Mouse (Mus musculus): ENCODE measurements at regions not wholly inside any gene's neighbourhood (a gene's known extent, or its start where the extent isn't known, plus 50 kb on each side); places are given as distances from the start of the nearest gene placed in this dataset.

DNA sequence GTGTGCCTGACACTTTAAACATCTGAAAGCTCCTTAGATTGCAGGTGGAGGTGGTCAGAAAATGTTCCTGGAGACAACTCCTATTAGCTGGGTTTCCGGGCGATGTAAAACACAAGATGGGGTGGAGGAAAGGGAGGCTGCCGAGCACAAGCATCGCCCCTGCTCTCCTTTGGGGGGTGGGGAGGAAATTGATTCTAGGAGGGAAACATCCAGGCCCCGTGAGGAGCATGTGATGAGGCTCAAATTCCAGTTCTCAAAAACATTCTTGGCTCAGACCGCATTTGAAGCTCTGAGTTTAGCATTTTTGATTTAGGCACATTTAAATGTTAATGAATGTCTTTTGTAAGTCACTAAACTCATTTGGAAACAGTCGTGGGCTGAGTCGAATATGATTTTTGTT, 105.5 kb downstream of the Rpl14 start:
- DNase-seq (ENCODE audit: low spot score), result no peak

DNA sequence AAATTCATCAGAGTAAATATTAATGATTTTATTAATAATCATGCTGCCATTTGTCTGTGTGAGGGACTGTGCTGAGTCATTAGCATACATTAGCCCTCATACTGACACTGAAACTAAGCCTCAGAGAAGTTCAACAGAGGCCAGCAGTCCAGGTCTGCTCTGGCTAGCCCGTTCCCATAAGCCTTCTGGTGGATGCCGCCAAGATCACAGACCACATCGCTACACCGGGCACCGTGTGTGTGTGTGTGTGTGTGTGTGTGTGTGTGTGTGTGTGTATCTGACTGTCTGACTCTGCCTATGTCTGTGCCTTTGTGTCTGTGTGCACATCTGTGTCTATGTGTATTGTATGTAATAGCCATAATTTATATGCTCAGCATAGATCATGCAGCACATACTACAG, 106.0 kb downstream of the Rpl14 start:
- no peak for DNase-seq (ENCODE audit: low spot score)

DNA sequence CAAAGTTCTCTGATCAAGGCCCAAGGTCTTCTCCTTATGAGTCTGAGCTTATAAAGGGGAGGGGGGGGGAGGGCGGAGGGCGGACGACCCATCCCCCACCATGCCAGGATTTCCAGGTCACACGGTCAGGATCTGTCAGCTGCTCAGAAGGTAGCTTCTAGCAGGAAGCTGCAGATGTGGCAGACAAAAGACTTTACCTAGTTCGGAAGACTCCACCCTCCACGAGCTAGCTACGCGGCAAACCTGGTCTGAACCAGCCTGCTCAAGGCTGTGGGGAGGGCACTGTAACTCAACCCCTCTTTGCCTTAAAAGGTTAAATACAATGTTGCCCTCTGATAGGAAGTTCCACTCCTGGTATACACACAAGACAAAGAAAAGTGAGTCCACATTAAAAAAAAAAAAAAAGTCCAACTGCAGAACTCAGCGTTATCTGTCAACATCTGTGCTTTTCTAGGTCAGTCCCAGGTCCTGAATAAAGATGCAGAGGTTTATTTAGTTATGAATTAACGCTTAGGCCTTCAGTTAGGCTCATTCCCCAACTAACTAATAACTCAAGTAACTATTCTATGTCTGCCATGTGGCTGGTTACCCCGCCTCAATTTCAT, 108.7 kb downstream of the Rpl14 start:
- no peak for DNase-seq (ENCODE audit: low spot score)

DNA sequence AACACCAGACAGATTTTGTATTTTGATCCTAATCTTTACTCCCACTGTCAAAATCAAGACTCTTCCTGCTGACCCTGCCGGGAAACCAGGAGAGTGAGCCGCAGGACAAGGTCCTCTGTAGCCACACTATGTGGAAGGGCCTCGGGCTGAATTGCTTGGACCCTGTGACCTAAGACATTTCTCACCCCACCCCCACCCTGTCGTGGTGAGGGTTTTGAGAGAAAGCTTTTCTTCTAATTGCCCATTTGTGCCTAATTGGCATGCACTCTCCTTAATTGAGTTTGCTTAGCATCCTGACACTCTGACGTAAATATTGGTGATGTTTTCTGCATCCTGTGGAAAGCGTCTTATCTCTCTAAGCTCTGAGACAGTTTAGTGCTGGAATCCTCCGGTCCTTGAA, 110.2 kb downstream of the Rpl14 start:
- DNase-seq (ENCODE audit: low spot score), result no peak

DNA sequence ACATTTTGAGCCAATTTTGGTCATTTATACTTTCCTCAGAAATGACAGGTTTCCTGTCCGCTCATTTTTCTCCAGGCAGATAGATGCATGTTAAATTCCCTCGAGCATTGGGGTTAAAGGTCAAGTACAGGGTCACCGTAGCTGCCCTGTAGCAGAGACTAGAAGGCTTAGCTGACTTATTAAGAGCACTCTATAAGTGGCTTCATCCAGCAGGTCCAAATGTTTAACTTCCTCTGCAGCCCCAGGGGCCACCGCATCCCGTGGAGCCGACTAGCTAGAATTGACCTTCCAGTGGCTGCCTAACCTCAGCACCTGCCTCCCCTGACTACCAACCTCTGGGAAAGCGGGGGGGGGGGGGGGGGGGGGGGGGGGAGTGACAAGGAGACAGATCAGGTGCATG, 114.7 kb downstream of the Rpl14 start:
- no peak for DNase-seq (ENCODE audit: low spot score)

DNA sequence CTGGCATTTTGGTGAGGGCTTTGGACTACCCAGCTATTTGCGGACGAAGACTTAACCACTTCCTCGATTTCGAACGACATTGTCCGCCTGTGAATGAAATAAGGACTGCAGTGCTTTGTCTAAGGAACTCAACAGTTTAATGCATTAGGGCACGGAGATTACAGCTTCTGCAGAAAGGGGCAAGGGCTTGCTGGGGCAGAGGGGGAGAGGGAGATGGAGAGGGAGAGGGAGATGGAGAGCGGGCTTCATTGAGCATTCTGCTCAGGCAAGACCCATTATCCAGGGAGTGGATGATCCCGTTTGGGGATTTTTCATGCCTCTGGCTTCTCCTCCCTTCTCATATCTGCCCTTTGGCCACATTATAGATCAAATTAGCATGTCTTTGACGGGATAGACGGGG, 117.8 kb downstream of the Rpl14 start:
- no peak for DNase-seq (ENCODE audit: low spot score)

DNA sequence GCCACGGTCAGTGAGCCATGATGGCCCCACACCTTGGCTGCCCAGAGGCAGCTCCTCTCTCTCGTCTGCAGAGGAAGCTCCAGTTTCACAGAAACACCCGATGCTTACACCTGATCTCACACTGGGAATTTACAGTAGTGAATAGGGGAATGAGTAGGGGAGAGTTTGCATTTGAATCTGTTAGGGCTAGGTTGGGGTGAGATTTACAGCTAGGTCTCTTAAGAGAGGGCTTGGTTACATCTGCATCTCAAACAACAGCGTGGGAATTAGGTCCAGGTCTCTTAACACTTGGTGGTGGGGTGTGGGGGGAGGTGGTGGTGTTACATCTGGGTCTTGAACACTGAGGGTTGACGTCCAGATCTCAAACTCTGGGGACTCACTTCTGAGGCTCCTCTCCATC, 119.3 kb downstream of the Rpl14 start:
- no peak for DNase-seq (ENCODE audit: low spot score)

DNA sequence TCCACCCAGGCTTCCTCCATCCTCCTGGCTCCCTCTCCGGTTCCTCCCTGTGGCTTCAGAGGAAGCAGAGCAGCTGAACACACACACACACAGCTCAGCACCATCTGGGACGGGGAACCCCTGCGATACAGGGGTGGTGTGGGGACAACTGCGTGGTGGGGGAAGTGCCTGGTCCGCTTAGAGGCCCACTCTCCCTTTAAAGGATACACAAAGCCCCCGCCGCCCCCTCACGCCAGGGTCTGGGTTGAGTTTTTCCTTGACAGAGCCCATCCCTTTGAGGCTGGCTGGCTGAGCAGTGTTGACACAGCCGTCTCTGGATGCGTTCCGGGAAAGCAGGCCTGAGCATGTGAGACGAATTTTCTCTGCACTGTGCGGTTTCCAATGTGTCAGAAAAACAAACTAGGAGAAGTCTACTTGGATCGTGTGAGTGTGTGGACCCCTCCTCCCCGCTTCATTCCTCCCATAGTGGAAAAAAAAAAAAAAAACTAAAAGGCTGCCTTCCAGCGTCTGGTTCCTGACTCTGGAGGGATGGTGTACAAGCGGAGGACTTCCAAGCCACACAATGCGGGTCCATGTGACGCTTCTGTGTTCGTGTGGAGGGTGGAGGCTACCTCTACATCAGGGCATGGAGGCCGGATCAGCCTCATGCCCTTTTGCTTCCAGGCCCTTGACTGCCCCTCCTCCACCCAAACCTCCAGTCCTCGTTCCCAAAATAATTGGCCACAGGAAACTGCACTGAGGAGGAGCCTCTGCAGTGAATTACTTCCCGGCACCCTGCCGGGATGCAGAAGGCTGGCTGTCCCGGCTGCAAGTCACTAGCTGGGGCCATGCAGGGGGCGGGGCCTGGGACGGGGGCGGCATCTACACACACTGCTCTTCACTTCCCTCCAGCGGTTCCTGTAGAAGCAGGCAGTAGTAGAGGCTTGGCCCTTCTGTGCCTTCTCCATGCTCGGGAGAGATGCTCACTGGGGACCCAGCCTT, 120.0 kb downstream of the Rpl14 start:
- peak; percentile 72 for DNase-seq (ENCODE audit: low spot score)

DNA sequence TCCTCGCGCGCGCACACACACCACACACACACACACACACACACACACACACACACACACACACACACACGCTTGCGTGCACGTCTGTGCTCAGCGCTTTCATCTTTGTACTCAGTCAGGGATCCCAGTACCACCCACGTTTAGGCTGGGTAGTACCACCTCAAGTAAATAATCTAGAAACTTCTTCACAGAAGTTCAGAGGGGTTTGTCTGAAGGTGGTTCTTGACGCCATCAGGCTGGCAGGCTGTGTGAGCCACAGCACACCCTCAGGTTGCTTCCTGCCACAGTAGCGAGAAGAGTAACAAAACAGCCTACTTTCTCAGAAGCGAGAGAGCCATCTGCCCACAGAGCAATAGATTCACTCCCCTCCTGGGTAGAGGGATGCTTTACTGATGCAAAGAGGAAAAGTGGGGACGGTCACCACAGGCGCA, 120.7 kb downstream of the Rpl14 start:
- no peak for DNase-seq (ENCODE audit: low spot score)

DNA sequence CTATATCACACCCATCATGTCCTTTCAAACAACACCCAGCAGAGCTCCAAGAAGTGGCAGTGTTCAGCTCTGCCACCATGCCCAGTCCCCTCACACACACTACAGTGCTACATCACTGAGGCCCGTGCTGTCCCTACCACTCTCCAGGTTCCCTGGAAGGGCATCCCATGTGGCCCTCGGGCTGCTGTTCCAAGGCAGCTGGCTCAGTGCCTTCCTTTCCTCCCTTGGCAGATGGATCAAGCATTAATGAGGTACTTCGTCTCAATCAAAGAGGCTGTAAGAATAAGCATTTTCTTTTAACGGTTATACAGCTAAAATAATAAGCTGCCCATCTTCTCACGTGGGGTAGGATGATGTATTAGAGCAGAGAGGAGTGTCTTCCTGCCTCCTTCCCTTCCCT, 123.2 kb downstream of the Rpl14 start:
- no peak for DNase-seq (ENCODE audit: low spot score)

DNA sequence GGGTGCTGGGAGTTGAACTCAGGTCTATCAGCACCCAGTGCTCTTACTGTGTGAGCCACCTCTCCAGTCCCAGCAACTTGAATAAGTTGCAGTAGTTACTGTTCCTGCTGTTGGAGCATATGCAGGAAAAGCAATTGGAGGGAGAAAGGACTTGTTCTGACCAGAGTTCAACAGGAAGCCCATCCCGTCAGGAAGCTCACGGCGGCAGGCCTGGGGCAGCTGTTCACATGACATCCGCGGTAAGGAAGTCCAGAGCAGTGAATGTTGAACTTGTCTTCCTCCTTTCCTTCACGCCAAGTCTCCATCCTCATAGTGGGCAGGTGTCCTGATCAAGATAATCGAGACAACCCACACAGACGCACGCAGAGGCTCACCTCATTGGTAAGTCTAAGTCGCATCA, 124.7 kb downstream of the Rpl14 start:
- no peak for DNase-seq (ENCODE audit: low spot score)

DNA sequence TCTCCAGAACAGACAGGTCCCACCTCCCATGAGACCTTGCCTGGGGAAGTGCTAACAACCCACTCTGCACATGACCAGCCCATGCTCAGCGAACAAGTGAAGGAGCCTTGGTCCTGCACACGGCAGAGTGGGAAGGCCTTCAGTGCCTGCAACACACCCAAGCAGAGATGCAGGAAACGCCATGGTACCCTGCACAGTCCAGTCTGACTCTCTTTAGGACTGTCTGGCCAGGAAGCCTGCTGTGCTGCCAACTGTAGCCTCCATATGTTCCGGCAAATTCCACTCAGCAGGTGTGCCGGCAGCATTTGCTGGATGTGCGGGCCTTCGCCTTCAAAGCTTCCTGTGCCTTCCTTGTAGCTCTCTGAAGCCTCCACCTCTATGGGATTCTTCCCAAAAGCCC, 126.5 kb downstream of the Rpl14 start:
- DNase-seq (ENCODE audit: low spot score), result no peak

DNA sequence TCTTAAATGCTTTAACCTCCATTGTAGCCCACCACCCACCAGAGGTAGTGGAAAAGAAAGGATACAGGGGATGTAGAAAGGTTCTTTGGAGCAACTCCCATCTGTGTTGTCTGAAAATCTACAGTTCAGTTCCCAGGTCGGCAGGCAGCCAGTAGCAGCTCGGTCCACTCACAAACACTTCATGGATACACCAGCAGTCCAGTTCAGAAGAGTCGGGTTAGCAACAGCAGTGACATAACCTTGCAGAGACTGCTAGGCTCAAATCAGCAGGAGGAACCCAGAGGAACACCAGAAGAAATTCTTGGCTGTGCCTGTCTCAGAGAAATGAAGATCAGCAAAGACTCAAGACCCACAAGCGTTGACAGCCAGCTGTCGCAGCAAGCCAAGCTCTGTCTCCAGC, 128.5 kb downstream of the Rpl14 start:
- DNase-seq (ENCODE audit: low spot score), result no peak

DNA sequence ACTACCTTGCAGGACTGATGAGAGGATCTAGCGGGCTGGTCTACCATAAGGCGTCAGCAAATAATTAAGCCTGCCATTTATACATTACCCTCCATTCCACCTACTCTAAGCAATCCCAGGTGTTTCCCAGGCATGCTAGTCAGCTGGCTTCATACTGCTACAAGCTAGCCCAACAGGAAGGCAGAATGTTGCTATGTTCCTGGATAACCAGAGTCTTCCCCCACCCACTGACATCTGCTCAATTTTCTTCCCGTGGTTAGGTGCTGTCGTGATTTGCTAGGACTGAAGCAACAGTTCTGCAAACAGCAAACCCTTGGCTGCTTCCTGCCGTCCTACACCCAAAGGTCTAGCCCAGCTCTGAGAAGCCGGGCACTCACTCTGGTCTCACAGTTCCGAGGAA, 131.6 kb downstream of the Rpl14 start:
- no peak for DNase-seq (ENCODE audit: low spot score)

DNA sequence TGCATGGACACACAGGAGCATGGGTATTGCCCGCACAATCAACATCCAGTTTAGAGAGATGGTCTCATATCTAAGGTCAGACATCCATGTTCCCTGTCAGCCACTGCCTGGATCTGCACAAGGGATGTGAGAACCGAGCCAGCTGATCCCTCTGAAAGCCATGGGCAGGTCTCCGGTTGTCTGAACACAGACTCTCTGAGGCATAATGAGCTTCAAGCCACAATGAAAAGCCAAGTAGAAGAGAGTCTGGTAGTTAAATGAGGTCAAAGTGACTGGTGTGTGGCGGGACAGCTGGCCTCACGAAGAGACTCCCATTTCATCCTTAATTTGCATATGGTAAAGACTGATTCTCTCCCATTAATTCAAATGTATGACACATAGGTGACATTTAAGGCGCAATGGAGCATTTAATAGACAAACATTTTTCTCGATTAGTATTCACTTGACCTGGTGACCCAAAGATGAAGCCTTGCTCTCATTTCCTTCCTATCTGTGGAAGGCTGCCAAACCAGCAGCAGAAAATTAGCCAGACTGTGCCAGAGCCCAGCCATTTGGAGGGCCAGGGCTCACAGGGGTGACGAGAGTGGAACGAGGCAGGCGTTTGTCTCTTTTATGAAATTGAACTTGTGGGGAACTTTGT, 132.2 kb downstream of the Rpl14 start:
- no peak for DNase-seq (ENCODE audit: low spot score)

DNA sequence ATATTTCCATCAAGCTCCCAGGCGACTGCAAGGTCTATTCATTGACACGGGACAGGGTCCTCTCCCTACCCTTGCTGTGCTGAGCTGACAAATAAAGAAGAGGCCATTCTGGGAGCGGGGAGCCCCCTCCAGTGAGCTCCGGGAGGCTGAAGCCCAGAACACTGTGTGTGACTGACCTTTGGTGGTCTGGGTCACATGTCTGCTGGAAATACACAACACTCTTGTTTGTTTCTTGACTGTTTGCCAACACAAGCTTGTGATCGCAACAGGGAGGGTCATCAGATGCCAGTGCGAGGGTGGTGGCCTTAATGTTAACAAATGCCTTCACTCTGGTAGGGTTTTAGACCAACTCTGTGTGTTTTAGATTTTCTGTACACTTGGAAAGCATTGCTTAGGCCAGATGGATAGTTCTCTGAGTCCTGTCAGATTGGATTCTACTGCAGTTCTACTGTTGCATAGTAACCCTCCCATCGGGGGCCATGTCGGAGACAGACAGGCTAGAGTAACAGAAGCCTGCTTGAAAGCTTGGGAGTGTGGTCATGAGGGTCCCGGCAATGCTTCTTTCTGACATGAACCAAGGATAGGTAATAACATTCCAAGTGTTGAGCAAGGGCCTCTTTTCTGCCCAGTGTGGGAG, 135.4 kb downstream of the Rpl14 start:
- no peak for DNase-seq (ENCODE audit: low spot score)

DNA sequence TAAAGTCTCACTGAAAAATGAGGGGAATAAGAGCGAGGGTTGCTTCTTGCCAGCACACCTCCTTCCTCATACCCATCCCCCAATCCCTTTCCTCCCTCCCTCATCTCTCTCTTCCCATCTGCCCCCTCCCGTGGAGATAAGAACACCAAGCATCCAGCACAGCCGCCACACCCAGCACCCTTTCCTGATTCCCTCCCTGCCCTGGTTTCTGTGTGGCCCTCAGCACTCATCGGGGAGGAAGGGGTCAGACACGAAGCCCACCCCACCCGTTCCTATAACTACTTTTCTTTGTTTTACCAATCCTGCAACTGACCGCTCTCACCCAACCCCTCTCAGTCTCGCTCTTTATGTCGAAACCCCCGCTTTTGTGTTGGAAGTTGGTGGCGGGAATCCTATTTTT, 137.3 kb downstream of the Rpl14 start:
- no peak for DNase-seq (ENCODE audit: low spot score)

DNA sequence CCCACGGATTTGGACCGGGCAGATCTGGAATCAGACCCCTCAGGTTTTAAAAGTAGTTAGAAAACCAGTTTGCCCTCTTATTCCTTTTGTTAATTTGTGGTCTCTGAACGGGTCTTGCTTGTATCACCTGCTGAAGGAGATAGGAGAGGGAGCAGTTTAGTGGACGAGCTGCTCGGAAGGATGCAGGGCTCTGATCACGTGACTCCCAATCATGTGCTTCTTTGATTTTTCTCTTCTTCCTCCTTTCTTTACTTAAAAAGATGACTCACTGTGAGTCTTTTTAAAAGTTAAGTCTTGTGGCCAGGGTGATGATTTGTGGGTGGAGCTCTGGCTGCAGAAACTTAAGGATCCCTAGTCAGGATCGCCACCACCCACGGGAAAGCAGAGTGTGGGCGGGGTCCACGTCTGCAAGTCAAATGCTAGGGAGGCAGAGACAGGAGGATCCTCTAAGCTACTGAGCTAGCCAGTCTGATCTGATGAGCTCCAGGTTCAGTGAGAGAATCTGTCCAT, 138.0 kb downstream of the Rpl14 start:
- no peak for DNase-seq (ENCODE audit: low spot score)

DNA sequence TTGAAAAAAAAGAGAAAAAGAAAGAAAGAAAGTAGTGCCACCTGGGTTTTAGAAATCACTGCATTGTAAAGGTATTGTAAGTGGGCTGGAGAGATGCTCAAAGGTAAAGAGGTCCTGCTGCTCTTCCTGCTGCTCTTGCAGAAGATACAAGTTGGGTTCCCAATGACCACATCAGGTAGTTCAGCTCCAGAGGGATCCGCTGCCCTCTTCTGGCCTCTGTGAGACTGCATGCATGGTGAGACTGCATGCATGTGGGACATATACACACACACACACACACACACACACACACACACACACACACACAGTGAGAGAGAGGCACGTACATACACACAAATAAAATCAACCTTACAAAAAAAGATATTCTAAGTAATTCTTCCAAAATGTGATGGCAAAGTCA, 141.7 kb downstream of the Rpl14 start:
- no peak for DNase-seq (ENCODE audit: low spot score)

DNA sequence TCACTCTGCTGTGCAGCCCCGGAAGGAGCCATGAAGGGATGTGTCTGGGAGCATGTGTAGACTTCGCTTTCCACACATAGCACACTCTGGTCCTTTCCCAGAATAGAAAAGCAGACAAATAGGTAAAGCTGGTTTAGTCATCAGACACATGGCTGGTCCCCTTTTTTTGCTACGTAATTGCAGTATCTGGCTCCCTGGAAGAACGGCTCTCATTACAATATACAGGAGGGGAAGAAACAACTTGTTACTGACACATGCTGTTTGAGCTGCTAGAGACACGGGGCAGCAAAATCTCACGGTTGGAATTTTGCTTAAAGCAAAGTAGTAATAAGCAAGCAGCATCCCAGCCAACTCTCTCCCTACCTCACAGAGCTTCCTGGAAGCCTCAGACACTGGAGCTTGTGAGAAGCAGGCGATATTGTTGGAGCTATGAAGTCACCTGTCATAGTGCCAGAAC, 144.4 kb downstream of the Rpl14 start:
- DNase-seq (ENCODE audit: low spot score), result no peak

DNA sequence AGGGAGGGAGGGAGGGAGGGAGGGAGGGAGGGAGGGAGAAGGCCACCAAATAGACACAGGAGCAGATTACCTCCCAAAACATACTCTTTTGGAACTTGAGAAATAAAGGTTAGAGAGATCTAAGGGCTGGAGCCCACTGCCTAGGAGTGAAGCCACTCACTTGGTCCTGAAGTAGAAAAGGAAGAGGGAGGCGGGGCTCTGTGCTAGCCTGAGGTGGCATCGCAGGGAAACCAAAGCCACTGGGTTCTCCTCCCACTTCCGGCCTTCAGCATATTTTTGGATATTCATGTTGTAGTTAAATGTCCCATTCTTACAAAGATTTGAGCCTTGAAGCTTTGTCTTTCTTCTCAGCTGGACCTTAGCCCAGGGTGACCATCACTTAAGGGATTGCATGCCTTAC, 147.6 kb downstream of the Rpl14 start:
- DNase-seq (ENCODE audit: low spot score), result no peak

DNA sequence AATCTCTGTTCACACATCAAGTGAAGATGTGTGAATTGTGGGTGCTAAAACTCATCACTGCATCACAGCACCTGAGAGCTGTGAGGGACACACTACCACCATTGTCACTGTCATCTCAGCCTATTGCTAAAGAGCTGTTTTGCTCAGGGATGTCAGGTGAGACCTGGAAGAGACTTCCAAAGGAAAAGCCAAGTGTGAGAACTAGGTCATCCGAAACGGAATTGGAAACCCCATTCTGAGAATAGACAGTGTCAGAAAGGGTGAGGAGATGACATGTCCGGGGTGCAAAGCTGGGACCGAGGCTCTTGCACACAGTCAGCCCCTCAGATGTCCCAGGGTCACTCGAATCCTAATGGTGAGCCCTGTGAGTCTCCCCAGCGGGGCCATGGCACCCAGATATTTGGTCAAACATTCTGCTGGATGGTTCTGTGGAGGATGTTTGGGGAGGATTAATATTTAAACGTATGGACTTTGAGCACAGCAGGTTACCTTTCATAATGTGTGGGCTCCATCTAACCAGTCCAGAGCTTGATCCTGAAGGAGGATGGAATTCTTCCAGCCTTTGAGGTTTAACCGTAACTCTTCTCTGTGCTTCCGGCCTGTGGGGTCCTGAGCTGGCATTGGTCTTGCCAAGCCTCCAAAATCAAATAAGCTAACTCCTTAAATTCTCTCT, 150.3 kb downstream of the Rpl14 start:
- DNase-seq (ENCODE audit: low spot score), result no peak

Measured in urinary bladder, postnatal 25 days (tissue).